Mouse (Mus musculus) cerebellum, postnatal 25 days (tissue): Measurements from ENCODE around the gene Sectm1a.
"Not testable (repeated sequence)": the region's sequence is repeated elsewhere in the genome, so short reads cannot be mapped to it uniquely, and the experiment has no call there.

Experiments used
- DNase-seq, 2 experiments: peaks; one replicate each; pipeline ENCODE4 v3.0.0; 2021; ENCODE audit warnings: mixed read lengths in 2 of 2

The Sectm1a gene

DNA sequence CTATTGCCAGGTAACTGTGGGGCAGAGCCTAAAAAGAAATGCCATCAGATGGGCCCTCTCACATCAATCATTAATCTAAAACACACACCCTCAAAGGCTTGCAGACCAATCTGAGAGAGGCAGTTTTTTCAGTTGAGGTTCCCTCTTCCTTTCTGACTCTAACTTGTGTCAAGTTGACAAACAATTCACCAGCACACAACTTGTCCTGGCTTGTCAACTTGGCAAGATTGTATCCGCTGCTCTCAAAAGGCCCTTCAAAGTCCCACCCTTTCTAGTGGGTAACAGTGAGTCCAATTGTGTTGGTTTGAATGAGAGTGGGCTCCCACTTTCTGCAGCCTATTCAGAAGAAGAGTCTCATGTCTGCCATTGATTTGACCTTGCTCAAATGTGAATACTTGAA is 35.7 kb downstream of the Sectm1a start:
- DNase-seq: no peak

DNA sequence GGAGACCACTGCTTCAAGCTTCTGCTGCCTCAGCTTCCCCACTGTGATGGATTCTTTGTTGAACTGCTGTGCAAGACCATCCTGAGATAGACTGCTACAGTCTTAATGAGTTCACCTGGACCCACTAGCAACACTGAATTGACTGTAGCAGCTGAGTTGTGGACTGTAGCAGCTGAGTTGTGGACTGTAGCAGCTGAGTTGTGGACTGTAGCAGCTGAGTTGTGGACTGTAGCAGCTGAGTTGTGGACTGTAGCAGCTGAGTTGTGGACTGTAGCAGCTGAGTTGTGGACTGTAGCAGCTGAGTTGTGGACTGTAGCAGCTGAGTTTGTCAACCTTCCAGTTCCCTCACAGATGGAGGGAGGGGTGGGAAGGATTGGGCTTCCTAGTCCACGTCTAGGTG is 38.0 kb downstream of the Sectm1a start:
- DNase-seq: not testable (repeated sequence)

DNA sequence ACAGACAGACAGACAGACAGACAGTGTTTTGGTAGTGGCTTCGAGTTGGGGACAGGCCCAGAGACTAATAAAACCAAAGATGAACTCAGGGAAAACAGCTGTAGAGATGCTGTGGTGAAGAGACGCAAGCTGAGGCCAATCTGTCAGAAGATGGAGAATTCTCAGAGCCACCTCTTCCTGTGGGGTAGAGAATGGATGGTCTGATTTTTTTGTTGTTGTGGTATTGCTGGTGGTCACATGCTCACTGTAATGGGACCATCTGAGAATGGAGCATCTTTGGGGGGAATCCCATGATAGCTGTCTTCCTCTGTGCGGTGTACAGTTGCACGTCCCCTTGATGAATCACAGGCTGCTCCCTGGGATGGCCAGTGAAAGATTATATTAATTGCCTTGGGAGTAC is 38.5 kb downstream of the Sectm1a start:
- no peak for DNase-seq

DNA sequence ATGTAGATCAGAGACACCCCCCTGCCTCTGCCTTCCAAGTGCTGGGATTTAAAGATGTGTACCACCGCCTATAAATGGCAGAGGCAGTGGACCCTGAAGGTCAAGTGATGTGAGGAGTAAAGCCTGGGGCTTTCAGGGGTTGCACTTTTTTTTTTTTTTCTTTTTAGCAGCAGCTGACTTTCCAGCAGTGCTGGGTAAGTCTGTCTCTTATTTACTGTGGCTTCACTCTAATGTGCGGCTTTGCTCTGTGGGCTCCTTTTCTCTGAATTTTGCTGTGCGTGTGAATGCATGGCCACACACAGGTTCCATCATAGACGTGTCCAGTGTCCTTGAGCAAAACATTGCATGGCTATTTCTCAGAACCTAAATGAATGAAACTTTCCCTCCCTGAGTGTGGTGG is 39.4 kb downstream of the Sectm1a start:
- no peak for DNase-seq

DNA sequence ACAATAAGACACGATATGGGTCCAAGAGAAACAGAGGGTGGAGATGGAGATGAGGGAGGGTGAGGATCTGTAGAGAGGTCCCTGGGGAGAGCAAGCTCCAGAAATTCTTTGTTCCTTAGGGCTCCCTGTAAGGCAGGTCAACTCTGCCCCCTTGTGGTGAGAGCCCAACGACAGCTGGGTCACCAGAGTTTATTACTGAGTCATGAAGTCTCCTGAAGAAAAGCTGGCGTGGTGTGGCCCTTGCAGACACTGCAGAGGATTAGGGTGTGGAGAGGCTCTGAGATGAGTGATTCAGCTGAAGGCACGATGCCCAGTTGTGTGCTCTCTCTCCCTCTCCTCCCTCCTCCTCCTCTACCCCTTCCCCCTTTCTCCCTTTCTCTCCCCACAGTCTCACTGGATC is 39.8 kb downstream of the Sectm1a start:
- peak; percentile 74 to 87 for DNase-seq

DNA sequence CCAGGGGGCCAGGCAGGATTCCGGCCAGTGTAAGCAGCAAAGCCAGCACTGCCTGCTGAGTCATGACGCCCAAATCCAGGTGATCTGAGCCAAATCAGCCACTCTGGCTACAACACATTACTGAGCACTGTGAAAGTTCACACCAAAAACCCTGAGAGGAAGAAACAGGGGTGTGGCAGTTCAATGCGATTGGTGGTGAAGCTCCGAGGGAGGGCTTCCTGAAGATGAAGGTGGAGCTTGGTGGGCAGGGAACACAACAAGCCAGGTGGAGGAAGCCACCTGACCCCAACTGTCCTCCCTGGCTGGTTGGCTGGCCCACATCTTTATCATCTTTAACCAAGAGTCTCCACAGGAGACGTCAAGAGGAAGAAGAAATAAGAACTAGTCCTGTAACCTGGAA is 41.7 kb downstream of the Sectm1a start, which contains the start of gene Cd7:
Gene Cd7, minus strand, starts transcription at position 117 of the 400 bp plus-strand sequence.
- DNase-seq: no peak

DNA sequence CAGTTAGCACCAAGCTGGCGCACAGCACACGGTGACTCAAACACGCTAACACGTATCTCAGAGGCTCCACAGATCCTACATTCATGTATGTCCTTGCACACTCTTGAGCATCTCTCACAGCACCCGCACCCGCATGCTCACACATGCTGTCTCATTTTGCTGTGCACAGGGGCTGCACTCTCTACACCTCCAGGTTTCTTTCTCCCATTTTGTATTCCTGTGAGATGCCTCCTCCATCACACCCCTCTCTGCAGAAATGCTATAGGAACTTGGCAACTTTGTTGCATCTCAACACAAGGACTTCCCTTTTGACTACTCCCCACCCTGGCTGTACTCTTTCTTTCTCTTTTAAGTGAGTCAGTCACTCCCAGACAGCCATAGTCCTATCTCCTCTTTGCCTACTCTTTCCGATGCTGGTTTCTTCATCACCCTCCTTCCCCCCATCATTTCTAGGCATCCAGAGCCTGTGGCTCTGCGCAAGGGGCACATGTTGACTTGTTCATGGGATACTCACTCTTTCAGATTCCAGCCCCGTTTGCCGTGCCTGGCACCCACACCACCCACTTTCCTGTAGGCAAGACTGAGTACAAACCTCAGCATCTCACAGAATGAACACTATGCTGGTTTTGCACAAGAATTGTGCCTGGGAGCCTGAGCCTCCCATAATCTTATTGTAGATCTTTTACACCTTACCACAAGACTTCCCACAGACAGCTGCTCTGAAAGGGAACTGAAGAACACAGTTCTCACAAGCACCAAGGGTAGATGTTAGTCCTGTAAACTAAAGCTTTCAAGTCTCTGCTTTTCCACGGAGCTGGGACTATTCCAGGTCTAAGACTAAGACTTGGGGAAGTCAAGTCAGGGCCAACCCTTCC is 42.4 kb downstream of the Sectm1a start:
- no peak for DNase-seq

GRCm38 (mm10) chr11:121033118-121033517 is 47.9 kb downstream of the Sectm1a start:
- DNase-seq: no peak

DNA sequence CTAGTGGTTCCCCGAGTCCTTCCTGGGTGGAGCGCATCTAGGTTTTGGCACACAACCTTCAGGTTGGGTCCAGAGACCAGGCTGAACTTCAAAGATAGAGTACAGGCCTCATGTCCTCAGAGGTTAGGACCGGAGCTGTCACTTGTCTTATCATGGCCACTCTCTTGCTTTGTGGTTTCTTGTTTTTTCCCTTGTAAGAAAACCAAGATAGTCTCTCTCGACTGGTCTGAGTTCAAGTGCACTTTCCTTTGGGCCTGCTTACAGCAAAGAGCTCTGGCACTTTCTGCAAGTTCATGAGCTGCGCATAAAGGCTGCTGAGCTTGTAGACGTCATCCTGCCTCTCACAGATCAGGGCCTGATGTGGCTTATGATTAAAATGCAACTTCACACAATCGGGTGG is 53.8 kb downstream of the Sectm1a start:
- no peak for DNase-seq

GRCm38 (mm10) chr11:121024163-121024562 is 56.9 kb downstream of the Sectm1a start:
- no peak for DNase-seq

DNA sequence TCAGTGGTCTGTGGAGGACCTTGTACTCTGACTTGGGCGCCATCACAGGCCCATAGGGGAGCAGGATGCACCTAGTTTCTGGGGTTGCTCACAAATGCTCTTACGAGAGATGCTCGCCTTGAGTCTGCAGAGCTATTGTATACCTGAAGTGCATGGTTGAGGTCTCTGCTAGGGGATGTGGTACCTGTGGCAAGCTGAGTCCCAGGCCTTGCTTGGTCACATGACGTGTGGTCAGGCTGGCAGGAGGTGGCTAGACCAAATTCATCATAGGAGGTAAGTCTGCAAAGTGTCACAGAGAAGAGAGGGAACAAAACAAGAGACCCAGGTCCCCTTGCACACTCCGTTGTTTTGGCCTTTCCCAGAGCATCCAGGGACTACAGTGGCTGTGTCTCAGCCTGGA is 61.5 kb downstream of the Sectm1a start:
- no peak for DNase-seq

DNA sequence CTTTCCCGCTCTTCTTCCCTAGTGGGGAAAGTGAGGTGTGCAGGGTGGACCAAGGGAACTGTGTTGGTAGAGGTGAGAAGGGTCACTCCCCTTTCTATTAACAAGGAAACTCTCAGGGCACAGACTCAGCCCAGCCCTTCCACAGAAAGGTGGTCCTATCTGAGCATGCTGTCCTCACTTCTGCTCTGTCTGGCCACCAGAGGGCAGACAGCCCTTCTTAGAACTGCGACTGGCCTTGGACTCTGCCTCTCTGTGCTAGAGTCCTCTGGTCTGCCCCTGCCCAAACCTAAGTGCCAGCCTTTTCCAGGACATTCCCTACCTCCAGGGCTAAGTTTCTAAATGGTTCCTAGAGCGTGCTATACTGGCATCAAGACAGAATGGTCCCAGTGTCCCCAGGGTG is 63.3 kb downstream of the Sectm1a start:
- DNase-seq: peak; percentile 63 to 75
